Mouse (Mus musculus): Measurements from ENCODE around the gene Gm28845. TPM values are rescaled to one million over a fixed set of nuclear protein-coding genes. Genes with fewer than 3 reads are reported as not detected.

The Gm28845 gene
- not detected for total RNA-seq (2023)

DNA sequence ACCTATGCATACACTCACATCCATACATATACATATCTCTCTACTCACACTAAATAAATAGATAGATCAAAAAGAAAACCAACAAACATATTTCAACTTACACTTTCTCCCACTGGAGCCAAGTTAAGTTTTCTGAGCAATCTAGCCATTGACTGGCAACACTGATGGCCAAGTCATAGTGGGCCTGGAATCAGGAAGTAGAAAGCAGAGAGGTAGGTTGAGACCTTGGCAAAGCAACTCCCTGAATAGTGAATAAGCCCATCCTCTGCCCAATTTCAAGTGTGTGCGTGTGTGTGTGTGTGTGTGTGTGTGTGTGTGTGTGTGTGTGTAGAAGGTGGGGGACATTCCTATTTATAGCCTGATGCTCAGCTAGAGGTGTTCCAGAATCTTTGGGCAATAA is at the start of gene Gm28845:
TSS of gene Gm28845 (minus strand) at position 121 of the 400 bp plus-strand sequence.

DNA sequence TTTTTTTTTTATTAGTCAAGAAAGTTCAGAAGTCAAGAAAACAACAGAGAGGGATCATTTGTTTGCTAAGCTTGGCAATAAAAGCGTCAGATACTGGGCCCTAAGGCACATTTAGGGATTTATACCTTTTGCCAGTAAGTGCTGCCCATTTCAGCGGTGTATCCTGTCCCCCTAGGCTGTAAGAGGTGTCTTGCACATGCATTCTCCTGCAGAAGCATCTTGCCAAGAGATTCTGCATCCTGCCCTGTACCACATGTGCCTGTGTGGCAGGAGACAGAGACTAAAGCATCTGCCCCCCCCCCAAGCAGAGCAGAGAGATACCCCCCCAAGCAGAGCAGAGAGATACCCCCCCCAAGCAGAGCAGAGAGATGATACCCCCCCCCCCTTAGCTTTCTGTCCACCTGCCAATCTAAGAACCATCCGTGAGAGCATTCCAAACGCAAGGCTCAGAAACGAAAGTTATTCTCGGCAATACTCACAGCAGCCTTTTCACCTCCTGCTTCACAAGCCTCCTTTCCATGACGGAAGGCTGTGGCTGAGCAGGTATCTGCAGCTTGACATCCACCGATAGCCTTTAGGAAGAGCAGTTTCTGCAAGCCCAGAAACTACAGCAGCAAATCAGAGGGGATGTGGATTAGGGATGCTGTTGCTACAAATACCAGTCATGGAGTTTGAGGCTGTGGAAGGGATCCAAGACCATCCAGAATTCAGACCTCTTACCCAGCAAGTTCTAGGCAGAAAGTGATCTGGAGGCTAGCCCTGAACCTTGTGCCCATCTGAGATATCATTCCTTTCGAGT is 3.4 kb upstream of the Gm28845 start, which contains the start of gene D630023F18Rik:
TSS of gene D630023F18Rik (minus strand) at position 641 of the 799 bp plus-strand sequence.

DNA sequence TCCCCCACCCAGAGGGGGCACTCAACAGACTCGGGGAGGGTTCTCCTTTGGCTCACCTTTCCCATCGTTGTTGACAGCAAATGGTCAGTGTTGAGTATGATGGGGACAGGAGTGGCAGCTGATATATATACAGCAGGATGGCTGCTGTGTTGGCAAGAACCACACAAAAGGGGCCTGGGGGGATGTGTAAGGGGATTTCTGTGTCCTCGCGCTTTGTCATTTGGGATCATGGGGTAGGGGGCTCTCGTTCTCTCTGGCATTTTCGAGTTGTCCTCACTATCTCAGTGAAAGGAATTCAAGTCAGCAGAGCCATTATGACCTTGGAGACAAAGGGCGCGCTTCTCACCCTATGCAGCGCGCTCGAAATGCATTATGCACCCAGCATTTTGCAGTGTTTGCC is 16.1 kb downstream of the Gm28845 start, which contains the start of gene Cryga:
TSS of gene Cryga (minus strand) at position 101 of the 400 bp plus-strand sequence.

DNA sequence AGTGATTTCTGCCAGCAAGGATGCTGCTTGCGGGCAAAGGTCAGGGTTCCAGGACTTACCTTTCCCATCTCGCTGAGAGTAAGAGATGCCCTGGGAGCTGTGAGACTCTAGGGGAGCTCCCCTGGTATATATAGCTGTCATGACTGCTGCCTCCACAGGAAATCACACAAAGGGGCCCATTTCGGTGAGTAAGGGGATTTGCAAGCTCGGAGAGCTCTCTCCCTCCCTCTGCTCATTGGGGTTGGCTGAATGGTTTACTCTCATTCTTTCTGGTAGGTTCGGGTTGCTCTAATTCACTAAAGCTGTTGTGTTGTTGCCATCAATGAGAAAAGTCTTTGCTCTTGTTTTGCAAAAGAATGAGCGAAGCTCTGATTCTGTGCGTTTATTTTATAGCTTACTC is 37.2 kb downstream of the Gm28845 start, which contains the start of gene Crygb:
TSS of gene Crygb (minus strand) at position 101 of the 400 bp plus-strand sequence.

DNA sequence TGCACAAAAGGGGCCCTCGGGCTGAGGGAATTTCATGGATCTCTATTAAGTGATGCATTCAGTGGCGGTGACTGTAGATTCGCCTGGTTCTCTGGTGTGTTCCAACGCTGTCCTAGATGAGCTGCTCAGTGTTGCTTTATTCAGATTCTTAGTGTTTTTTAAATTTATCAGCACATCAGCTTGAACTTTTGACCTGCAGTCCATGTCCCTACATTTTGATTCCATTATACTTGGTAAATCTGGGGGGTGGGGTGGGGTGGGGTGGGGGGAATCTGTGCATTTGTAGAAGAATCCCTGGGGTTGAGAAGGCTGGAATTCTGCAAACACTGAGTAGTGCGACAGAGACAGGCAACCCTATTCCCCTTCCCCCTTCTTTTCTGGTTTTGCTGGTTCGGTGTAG is 45.8 kb downstream of the Gm28845 start, which contains the start of gene Crygc:
TSS of gene Crygc (minus strand) at position 101 of the 400 bp plus-strand sequence.

DNA sequence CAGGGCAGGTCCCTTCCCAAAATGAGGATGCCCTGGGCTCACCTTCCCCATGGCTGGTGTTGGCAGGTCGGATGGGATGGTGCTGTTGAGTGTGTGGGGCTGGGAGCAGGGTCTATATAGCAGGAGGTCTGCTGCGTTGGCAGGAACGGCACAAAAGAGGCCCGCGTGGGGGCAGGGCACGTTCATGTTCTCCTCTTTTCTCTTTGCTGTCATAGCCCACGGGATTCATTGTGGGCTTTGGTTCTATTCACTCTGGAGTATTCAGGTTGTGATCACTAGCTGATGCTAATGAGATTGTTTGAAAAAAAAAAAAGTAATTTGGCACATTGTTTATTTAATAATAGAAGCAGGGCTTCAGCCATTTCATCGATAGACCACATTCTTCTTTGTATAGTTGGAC is 56.0 kb downstream of the Gm28845 start, which contains the start of gene Crygd:
TSS of gene Crygd (minus strand) at position 101 of the 400 bp plus-strand sequence.

DNA sequence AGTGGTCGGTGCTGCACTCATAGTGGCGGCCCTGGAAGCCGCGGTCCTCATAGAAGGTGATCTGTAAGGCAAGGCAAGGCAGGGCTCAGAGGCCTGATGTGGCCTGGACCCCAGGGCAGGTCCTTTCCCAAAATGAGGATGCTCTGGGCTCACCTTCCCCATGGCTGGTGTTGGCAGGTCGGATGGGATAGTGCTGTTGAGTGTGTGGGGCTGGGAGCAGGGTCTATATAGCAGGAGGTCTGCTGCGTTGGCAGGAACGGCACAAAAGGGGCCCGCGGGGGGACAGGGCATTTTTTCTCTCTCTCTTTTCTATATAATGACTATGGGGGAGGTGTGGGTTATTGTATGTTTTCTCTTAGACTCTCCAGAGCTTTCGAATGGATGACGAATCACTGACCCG is 68.4 kb downstream of the Gm28845 start, which contains the start of gene Cryge:
TSS of gene Cryge (minus strand) at position 198 of the 400 bp plus-strand sequence.

Other genes starting within 250 kb of the Gm28845 start
- gene Plekhm3, start 162.7 kb downstream of the Gm28845 start, total RNA-seq (2023): 18.4 TPM
- not detected for gene Akr1cl, start 86.8 kb downstream of the Gm28845 start, total RNA-seq (2023)
- not detected for gene Cryge, start 68.4 kb downstream of the Gm28845 start, total RNA-seq (2023)
- gene Crygd, start 56.1 kb downstream of the Gm28845 start, total RNA-seq (2023): not detected
- gene Crygc, start 45.9 kb downstream of the Gm28845 start, total RNA-seq (2023): not detected
- not detected for gene Crygb, start 37.3 kb downstream of the Gm28845 start, total RNA-seq (2023)
- gene Cryga, start 16.2 kb downstream of the Gm28845 start, total RNA-seq (2023): not detected
- not detected for gene D630023F18Rik, start 3.7 kb upstream of the Gm28845 start, total RNA-seq (2023)
- gene Idh1, start 66.9 kb upstream of the Gm28845 start, total RNA-seq (2023): 5.4 TPM
- 40.3 TPM for gene Pikfyve, start 67.1 kb upstream of the Gm28845 start, total RNA-seq (2023)
- not detected for gene Pth2r, start 162.5 kb upstream of the Gm28845 start, total RNA-seq (2023)